Mouse (Mus musculus) kidney, postnatal 10 days (tissue): Measurements from ENCODE around the gene Vipr2.

Source experiments
- DNase-seq: peaks from one replicate; pipeline ENCODE4 v3.0.0; 2021; ENCODE audit warnings: mixed read lengths

Vipr2 gene

DNA sequence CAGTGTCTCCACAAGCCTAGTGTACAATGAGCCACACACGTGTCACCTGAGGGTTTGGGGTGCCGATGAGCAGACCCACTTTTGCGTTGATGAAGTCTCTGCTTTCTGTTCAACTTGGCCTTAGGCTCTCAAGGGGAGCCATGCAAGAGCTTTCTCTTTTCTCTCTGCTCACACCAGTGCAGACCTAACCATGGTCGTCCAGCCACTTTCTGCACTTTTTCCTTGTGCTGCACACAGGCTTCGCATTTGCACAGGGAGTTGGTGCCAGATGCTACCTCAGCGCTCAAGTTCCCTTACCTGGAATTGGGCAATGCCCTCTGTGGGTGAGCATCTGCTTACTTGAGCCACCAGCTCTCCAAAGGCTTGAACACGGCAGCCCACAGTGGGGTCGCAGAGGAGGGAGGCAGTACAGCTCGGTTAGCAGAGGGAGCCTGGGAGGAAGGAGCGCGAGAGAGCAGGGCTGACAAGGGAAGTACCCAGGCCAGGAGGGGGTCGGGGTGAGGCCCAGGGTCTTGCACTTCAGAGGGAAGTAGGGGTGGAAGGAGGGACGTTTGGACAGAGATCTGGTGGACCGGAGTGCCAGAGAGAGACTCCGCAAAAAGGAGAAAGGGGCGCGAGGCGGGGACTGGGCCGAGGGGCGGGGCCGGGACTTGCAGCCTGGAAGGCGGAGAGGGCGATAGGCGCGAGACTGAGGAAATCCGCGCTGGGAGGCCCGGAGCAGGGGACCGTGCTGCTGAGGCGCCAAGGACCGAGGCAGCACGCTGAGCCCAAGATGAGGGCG lies at the start of gene Vipr2:
TSS of gene Vipr2 (plus strand) at position 653 of the 781 bp plus-strand sequence.
- DNase-seq = peak; percentile 72

DNA sequence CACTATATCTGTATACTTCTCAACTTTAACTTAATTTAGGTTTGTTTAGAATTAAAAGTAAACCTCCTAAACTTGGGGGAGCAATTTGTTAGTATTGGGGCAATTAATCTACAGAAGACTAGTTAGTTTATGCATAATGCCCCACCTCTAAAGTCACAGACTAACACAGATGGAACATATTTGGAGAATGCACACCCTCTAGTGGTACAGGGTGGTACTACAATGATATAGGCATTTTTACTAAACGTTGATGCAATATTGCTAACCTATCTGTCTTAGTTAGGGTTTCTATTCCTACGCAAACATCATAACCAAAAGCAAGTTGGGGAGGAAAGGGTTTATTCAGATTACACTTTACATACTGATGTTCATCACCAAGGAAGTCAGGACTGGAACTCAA lies 49.4 kb upstream of the Vipr2 start:
- no peak for DNase-seq

DNA sequence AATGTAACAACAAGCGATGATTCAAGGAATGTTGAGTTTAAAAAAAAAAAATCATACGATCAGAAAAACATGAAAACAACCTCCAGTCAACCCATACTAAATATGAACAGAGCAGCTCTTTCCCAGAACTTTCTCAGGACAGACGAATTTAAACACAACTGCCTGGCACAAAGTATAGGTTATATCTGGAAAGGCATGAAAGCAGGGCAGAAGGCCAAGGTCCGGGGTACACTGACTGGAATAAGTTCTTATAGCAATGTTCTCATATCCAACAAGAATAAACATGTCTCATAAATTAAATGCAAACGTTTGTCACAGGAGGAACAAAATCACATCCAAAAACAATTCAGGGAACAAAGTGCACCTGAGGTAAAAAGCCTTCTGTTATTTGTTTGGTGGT lies 42.2 kb upstream of the Vipr2 start:
- no peak for DNase-seq

DNA sequence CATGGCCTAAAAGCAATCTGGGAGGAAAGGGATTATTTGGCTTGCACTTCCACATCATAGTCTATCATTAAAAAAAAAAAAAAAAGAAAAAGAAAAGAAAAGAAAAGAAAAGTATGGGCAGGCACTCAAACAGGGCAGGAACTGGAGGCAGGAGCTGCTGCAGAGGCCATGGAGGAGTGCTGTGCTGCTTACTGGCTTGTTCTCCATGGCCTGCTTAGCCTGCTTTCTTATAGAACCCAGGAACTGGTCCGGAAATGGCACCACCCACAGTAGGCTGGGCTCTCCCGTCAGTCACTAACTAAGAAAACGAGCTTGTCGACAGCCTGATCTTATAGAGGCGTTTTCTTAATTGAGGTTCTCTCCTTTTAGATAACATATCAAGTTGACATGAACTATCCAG lies 32.7 kb upstream of the Vipr2 start:
- DNase-seq = no peak

DNA sequence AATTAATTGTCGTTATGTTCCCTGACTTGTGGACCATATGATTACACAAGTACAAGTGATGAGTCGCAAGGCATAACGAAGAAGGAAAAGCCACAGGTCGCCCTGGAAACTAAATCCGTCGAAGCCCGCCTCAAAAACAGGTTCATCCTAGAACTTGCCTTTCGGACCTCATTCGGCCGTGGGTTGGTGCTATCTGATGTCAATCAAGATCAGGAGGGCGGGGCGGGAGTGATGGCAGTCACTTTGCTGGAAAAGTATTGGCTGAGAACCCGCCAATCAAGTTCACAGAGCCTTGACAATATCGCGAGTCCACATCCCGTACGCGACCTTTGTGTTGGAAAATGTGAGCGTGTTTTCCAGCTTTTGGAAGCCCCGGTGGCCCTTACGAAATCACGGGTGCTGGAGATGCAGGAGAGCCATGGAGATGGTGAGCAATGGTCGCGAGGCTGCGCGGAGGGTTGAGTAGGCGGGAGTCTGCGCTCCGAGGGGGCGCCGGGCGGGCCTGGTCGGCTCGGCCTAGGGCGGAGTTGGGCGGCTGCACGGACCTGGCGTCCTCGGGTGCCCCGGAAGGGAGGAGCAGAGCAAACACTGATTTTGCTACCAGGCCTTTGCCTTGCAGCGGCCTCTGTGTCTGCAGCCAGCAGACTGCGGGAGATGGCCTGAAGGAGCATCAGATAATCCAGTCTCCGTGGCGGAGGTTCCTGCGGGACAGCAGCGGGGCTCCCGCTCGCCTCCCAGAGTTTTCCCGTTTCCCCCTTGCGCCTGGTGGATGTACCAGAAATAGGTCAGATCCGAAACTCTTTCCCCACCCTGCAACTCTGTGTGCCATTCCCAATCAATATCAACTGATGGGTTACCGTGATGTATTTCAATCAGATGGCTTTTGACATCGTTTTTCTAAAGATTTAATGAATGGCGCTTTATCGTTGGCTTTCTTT lies 29.8 kb upstream of the Vipr2 start, which contains the start of gene Zfp386:
TSS of gene Zfp386 (plus strand) at position 285 of the 938 bp plus-strand sequence.
- DNase-seq = peak; percentile 99

DNA sequence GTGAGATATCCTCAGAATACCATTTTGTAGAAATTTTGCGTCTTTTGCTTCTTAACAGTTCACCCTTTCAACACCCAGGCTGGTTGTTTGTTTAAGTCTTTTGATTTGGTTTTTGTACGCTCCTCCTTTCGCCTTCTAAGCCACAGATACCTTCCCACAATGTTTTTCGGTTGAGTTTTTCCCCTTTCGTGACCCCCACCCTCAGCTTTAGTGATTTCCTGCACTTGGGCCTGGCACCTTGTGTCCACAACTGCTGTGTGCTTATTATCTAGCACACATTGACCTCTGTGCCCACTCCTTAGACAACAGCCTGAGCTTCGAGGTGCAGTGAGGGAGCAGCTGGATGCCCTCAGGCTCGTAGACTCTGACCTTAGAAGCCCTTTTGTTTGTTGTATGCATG lies 28.8 kb upstream of the Vipr2 start:
- DNase-seq = no peak

DNA sequence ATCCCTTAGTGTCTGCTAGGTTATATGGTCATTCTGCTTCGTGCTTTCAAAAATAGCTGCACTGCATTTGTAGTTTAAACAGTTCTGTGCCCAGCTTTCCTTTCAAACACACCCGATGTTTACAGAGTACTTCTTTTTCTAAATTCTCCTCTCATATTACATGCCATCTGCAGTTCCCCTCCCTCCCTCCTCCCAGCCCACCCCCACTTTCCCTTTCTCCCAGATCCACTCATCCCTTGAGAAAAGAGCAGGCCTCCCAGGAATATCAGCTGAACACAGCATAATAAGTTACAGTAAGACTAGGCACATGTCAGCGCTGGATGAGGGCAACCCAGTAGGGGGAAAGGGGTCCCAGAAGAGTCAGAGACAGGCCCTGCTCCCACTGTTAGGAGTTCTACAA lies 28.3 kb upstream of the Vipr2 start:
- no peak for DNase-seq

DNA sequence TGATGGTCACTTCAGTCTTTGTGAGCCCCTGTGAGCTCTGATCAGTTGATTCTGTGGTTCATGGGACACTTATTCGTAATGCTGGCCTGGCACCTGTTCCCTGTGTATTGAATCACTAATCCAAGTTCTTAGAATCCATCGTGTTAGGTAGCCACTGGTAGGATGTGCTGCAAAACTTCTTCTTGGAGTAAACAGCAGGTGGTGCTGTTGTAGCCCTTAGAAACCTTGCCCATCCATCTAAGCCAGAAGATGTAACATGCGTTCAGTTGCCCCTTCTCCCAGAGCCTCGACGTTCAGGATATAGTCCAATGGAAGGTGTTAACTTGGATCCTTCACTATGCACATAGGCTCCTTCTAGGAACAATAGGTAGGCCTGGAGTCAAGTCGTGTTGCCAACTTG lies 27.8 kb upstream of the Vipr2 start:
- peak; percentile 12 for DNase-seq

DNA sequence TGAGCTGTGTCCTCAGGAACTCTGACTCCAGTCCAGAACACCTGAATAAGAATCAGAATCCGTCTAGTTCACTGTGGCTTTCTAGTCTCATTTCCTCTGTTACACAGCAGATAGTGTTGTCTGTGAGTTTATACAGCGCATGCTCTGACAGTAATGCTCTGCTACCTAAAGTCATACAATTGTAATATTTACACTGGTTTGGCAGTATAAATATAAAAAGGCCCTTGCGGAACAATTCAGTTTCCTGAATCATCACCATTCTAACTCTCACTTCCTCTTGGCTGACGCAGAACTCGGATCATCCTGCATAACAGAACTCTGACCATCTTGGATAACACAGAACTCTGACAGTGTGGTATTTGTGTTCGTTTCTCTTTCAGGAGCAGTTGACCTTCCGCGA lies 23.2 kb upstream of the Vipr2 start:
- DNase-seq = no peak

DNA sequence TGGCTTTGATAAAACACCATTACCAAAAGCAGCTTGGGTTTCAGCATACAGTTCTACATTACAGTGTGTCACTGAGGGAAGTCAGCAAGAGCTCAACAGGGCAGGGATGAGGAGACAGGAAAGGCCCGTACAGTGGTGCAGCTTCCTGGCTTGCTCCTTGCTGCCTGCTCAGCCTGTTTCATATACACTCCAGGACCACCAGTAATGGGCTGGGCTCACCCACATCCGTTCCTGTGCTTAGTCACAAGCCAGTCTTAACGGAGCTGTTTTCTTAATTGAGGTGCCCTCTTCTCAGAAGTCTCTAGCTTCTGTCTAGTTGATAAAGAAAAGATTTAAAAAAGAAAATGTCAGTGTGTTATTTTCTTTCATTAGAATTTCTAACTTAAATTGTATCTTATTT lies 21.4 kb upstream of the Vipr2 start:
- no peak for DNase-seq

DNA sequence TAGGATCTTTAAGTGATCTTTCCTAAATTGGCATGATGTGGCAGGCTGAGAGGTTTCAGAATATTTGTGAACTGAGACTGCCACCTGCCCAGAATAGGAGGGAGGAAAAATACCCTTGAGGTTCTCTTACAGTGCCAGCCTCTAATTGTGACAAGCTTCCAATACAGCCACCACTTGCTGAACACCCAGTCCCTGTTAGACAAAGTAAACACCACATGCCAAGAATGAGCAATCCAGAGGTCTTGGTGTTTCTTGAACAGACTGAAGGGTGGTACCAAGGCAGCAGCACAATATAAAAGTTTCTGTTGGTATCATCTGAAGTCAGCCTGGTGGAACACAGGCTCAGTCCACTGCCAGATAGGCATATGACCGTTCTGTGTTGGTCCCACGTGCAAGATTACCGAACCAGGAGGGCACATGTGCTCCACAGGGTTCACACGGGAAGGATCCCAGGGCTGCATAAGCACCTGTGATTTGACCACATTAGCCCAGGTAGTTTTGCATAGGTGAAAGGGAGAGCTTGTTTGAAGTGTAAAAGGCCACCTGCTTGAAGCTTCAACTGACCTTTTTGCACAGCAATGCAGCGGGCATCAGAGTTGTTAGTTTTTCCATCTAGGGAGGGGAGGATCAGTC lies 15.8 kb upstream of the Vipr2 start:
- DNase-seq = no peak

DNA sequence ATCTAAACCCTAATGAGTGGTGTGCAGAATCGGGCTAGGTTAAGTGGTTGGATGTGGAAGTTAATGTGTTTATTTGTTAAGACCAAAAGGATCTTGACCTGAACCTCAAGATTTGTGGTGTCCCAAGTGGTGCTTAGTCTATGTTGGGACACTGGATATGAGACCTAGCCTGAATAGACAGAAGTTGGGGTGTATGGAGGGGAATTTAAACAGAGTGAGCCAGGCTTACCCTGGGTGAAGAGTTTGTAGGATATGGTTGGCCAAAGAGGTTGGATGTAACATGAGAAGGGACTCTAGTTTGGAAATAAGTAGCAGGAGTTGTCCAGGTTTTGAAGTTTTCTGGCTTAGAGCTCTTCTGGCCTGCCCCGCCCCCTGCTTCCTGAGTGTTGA lies 15.3 kb upstream of the Vipr2 start:
- DNase-seq = no peak

DNA sequence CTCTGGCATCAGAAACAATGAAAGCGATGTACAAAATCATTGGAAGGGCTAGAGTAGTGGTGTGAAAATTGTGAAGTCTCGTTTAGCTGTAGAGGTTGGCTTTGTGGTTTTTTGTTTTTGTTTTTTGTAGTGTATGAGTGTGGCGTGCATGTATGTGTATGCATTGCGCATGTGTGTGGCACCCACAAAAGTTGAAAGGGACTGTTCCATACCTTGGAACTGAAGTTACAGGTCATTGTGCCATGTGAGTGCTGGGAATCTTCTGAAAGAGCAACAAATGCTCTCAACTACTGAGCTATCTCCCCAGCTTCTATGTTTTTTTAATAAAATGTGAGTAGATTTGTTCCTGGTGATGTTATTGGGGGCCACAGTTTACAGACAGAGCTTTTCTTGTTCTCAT lies 14.5 kb upstream of the Vipr2 start:
- no peak for DNase-seq

DNA sequence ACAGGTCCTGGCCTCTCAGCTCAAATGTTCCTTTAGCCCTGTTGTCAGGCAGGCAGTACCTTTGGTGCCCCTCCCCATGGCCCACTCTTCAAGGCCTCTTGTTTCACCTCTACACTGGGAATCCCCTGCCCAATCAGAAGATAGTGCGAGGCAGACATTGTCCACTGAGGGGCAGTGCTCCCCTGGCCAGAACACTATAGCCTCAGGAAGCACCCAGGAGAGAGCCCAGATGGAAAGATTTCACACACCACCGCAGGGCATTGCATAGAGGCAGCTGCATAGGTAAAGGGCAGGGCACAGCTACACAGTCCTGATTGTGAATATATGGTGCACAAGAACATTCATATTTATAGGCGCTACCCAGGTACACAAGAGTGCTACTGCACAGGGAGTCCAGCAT lies 6.5 kb upstream of the Vipr2 start:
- peak; percentile 49 for DNase-seq

DNA sequence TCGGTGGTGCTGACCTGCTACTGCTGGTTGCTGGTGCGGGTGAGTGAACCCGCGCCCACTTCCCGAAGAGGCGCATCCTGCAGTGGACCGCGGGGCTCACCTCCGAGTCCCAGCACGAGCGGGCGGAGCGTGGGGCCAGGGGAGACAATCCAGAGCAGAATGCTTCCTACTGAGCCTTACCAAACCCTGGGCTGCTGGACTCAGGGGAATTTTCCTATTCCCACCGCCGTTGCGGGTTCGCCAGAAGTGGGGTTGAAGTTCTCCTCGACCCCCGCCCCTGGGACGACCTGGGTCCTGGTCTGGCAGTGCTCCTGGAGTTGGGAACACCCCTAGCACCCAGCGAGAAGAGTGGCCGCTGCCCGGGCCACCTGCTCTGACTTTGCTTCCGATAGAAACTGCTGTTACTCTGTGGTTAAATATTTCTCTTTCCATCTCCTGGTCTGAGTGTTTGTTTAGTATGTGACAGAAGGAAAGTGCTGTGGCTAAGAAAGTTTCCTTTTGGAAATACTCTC lies 385 bp downstream of the Vipr2 start:
- peak; percentile 6 for DNase-seq

DNA sequence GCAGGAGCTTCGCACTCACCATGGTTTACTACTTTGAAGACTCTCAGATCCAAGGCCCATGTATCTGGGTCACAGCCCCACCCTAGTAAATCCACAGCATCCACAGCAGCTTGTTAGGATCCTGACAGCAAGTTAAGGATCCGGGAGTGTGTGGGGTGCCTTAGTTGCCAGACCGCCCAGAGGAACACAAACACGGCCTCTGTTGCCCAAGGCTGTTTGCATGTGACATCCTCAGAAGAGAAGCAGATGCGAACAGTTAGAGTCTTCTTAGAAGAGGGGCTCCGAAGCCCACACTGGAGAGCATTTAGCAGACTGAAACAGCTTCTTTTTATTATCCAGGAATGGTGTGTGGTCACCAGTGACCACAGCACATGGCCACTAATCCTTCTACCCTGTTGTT lies 5.6 kb downstream of the Vipr2 start:
- DNase-seq = no peak

DNA sequence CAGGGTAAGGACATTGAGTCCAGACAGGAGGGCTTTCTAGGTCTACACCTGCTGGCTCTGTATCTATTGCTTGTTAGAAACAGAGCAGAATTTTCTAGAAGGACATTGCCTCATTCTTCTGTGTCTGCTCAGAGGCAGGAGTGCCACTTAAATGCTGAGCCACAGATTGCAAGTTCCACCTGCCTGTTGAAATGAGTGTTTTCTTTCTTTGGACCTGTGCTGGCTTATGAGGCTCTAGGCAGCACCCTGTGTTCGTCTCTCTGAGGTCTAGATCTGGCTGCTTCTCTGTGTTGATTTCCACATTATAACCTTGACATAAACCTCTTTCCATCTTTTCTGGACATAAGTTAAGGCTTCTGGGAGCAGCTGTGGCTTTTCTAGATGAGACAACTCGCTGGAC lies 6.8 kb downstream of the Vipr2 start:
- DNase-seq = no peak

DNA sequence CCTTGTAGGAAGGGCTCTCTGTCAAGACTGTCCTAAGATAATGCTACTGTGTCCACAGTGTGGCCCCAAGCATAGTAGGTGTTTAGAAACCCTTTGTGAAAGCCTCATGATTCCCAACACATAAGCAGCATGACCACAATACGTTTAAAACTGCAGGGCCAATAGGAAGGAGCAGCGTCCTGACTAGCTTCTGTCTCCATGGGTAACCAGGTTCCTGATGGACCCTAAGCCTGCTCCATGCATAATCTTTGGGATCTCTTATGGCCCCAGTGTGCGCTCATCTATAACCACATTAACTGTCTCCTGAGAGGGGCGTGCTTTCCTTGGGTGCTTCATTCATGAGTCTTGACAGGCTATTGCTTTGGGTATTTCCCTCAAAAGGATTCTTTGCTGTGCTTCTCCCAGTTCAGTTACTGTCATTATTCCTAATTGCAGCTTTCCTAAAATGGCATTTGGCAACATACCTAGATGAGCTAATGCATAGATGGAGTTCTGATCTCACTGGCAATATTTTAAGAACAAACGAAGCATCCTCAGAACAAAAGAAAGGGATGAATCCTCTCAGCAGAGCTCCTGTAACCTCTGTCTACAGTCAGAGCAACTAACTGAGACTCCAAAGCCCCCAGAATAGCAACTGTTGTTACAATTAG lies 9.6 kb downstream of the Vipr2 start:
- no peak for DNase-seq

DNA sequence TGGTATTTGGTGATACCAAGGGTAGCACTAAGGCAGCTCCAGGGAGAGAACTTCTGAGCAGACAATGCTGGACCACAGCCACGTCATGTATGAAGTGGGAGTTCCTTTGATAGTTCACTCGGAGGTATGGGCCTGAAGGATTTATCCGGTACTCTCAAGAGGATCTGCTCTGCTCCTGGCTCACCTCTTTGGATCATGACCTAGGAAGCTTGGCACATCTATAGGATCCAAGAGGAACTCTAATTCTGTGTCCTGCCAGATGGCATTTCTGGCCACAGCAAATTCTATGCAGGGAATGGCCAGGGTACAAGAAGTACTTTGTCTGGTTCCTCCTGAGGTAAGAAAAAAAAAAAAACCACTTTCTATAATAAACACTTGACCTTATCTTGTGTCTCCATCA lies 12.3 kb downstream of the Vipr2 start:
- no peak for DNase-seq

DNA sequence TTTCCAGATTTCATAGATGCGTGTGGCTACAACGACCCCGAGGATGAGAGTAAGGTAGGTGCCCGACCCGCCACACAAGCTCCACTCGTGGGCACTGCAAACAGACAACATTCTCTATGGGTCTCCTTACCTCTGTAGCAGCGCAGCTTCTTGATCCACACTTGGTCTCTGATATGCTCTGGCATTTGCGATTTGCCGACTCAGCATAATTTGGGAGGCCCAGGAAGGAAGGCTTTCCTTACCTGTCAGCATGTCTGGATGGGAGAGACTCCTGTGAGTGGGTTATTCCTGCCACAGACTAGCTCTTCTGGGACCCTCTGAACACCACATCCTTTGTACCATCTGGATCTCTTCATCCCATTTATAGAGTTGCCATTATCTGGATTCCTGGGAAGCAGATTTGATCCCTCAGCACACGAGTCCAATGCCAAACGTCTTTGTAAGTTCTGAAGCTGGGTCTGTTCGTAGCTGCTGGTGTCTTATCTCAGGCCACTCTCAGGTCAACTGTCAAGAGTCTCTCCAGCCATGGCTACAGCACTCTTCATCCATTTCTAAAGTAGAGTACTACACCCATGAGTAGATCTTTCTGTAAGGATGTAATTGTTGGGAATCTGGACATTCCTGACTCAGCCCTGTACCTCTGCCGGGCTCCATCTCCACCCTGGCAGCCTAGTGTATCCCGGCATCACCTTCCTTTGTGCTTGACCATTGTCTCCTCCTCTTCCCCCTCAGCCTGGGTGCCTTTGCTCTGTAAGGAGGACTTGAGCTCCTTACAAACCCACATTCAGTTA lies 17.4 kb downstream of the Vipr2 start:
- DNase-seq = no peak

DNA sequence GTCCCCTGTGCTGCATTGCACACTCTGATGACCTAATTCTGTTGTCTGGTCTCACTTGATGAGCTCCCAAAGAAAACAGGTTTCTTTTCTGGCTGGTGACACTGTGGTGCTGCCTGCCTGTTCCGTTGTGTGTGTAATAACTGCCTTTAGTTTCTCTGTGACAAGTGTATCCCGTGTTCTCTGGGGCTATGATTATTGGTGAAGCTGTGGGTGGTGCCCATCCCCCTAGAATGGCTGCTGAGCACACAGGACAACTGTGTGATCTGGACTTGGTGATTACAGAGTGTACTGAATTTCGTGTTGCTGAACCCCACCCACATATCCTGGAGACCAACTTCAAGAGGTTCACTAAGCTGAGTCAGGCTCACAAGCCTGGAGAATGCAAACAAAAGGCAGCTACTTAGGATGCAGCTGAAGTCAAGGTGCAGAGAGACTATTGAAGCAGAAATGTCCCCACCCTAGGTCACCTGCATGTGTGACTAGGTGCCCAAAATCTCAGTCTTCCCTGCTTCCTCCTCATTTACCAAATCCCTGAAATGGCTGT lies 18.9 kb downstream of the Vipr2 start:
- no peak for DNase-seq

DNA sequence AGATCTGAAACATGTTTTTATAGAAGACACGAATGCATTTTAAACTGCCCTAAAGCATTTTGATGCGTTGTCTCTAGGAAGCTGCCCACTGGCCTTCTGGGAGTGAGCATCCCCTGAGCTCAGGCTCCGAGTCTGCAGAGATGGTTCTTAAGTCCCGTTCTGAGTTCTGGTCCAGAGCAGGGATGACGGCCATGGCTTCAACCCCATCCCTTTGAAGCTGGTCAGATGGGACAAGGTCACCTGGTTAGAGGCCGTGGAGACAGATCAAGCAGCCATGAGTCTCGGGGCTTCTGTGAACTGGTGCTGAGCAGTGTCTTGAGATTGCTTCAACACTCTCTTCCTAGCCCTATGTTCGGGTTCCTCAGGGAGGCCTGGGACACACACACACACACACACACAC lies 19.6 kb downstream of the Vipr2 start:
- DNase-seq = no peak
